Mouse (Mus musculus): Measurements from ENCODE around the gene Chadl.

DNA sequence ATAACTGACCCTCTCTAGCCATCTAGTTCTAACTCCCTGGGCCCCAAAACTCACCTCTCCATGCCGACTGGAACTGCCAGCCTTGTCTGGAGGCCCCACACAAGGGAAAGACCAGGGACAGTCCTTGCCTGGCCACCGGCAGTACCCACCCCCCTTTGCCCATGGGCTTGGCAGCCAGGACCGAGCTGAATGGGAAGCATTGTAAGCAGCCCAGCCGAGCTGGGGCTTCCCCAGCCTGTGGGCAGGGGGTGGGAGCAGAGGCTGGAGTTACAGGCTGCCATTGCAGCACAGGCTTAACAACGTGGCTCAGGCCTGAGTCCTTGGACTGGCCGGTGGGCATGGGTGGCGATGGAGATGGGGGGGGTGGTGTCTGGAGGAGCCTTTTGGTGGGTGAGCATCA is at the start of gene Chadl:
- no peak for TF ChIP-seq POLR2A (IDR thresholded peaks at IDR 0.05; ENCODE audit: low read depth, low read length)
- TF ChIP-seq CTCF (conservative IDR thresholded peaks at IDR 0.05; ENCODE audit: insufficient read depth, insufficient read length, low read depth, low read length) = no peak
